Mouse (Mus musculus) MEL (cell line): ENCODE results near the gene Gm20388. TPM values are rescaled to one million over a fixed set of nuclear protein-coding genes. Genes with fewer than 3 reads are reported as not detected.

ENCODE experiments used
- DNase-seq: peaks from one replicate; pipeline ENCODE4 v3.0.0; 2011; ENCODE audit warnings: low read depth, low spot score
- H3K27ac ChIP-seq: 2 replicates; pipeline ENCODE4 v1.5.1; 2012; ENCODE audit warnings: low read depth, mild to moderate bottlenecking, control low read depth, low read length, moderate library complexity; ENCODE audit not compliant: control insufficient read depth
- H3K27me3 ChIP-seq, 2 experiments: fragments of 150-350 bp in 1 of 2; sonication (generic) in 1 of 2; 2 replicates each; pipeline ENCODE4 v1.6.1; 2012; ENCODE audit warnings: low read length in 2 of 2, mild to moderate bottlenecking in 2 of 2, improper control_type of control experiment in 1 of 2, moderate library complexity in 1 of 2; ENCODE audit not compliant: insufficient read depth in 2 of 2, control insufficient read depth in 1 of 2
- H3K36me3 ChIP-seq, 2 experiments: 2 replicates each; pipeline ENCODE4 v1.6.1; 2012 to 2014; ENCODE audit warnings: low read length in 2 of 2, improper control_type of control experiment in 1 of 2, inconsistent platforms in 1 of 2, mild to moderate bottlenecking in 1 of 2; ENCODE audit not compliant: insufficient read depth in 2 of 2, control insufficient read depth in 1 of 2
- H3K4me1 ChIP-seq, 2 experiments: fragments of 150-350 bp in 1 of 2; sonication (generic) in 1 of 2; 2 replicates each; pipeline ENCODE4 v1.6.1; 2012; ENCODE audit warnings: low read length in 2 of 2, improper control_type of control experiment in 1 of 2, mild to moderate bottlenecking in 1 of 2; ENCODE audit not compliant: insufficient read depth in 2 of 2, control insufficient read depth in 1 of 2
- H3K4me3 ChIP-seq, 2 experiments: fragments of 150-350 bp in 1 of 2; sonication (generic) in 1 of 2; 2 replicates each; pipeline ENCODE4 v1.5.1; 2012; ENCODE audit warnings: low read depth in 2 of 2, low read length in 2 of 2, mild to moderate bottlenecking in 2 of 2, moderate library complexity in 2 of 2, control low read depth in 1 of 2, improper control_type of control experiment in 1 of 2; ENCODE audit not compliant: control insufficient read depth in 1 of 2, insufficient read depth in 1 of 2
- H3K79me2 ChIP-seq: 2 replicates; pipeline ENCODE4 v1.6.1; 2012; ENCODE audit warnings: mild to moderate bottlenecking, low read length, moderate library complexity; ENCODE audit not compliant: control insufficient read depth, poor library complexity, insufficient read depth
- H3K9ac ChIP-seq: 2 replicates; pipeline ENCODE4 v1.6.1; 2012; ENCODE audit warnings: low read depth, mild to moderate bottlenecking, control low read depth, low read length, moderate library complexity; ENCODE audit not compliant: control insufficient read depth, poor library complexity, severe bottlenecking
- H3K9me3 ChIP-seq: fragments of 150-350 bp; sonication (generic); replicated peaks from 2 replicates; pipeline ENCODE4 v1.6.1; 2012; ENCODE audit warnings: mild to moderate bottlenecking, low read length, improper control_type of control experiment, moderate library complexity; ENCODE audit not compliant: insufficient read depth
- CHD1 ChIP-seq: IDR thresholded peaks from 2 replicates; pipeline ENCODE4 v1.6.1; 2012; ENCODE audit warnings: low read depth, mild to moderate bottlenecking, inconsistent platforms, low read length, improper control_type of control experiment
- CTCF ChIP-seq, 3 experiments: IDR thresholded peaks in 2 of 3; conservative IDR thresholded peaks in 1 of 3; 2 replicates each; pipeline ENCODE4 v1.5.1; 2011 to 2012; ENCODE audit warnings: low read length in 3 of 3, low read depth in 2 of 3, mild to moderate bottlenecking in 2 of 3, improper control_type of control experiment in 1 of 3, inconsistent platforms in 1 of 3, mixed read lengths in 1 of 3, moderate library complexity in 1 of 3; ENCODE audit not compliant: control insufficient read depth in 1 of 3, insufficient read depth in 1 of 3, poor library complexity in 1 of 3, severe bottlenecking in 1 of 3
- EP300 ChIP-seq, 2 experiments: IDR thresholded peaks; 2 replicates each; pipeline ENCODE4 v1.6.1; 2011; ENCODE audit warnings: improper control_type of control experiment in 2 of 2, low read length in 2 of 2, low read depth in 1 of 2, mild to moderate bottlenecking in 1 of 2
- ETS1 ChIP-seq: IDR thresholded peaks from 2 replicates; pipeline ENCODE4 v1.6.1; 2012; ENCODE audit warnings: low read depth, mild to moderate bottlenecking, inconsistent platforms, low read length, improper control_type of control experiment, moderate library complexity
- HCFC1 ChIP-seq: IDR thresholded peaks from 2 replicates; pipeline ENCODE4 v1.6.1; 2012; ENCODE audit warnings: low read depth, mild to moderate bottlenecking, inconsistent platforms, low read length, improper control_type of control experiment, moderate library complexity
- JUND ChIP-seq: IDR thresholded peaks from 2 replicates; pipeline ENCODE4 v1.6.1; 2011; ENCODE audit warnings: low read depth, mild to moderate bottlenecking, improper control_type of control experiment, low read length
- MAFK ChIP-seq: IDR thresholded peaks from 2 replicates; pipeline ENCODE4 v1.6.1; 2011; ENCODE audit warnings: low read depth, mild to moderate bottlenecking, low read length, improper control_type of control experiment, borderline replicate concordance
- MAX ChIP-seq: IDR thresholded peaks from 2 replicates; pipeline ENCODE4 v1.6.1; 2011; ENCODE audit warnings: low read length, improper control_type of control experiment
- MAZ ChIP-seq: IDR thresholded peaks from 2 replicates; pipeline ENCODE4 v1.6.1; 2012; ENCODE audit warnings: low read depth, mild to moderate bottlenecking, inconsistent platforms, low read length, improper control_type of control experiment
- MXI1 ChIP-seq: IDR thresholded peaks from 2 replicates; pipeline ENCODE4 v1.6.1; 2011; ENCODE audit warnings: mild to moderate bottlenecking, low read depth, low read length, improper control_type of control experiment
- POLR2AphosphoS2 ChIP-seq: IDR thresholded peaks from 2 replicates; pipeline ENCODE4 v1.6.1; 2011; ENCODE audit warnings: low read length, improper control_type of control experiment
- RAD21 ChIP-seq: IDR thresholded peaks from 2 replicates; pipeline ENCODE4 v1.6.1; 2011; ENCODE audit warnings: mild to moderate bottlenecking, low read depth, low read length, improper control_type of control experiment
- RCOR1 ChIP-seq: IDR thresholded peaks from 2 replicates; pipeline ENCODE4 v1.6.1; 2012; ENCODE audit warnings: low read depth, mild to moderate bottlenecking, inconsistent platforms, low read length, improper control_type of control experiment
- SIN3A ChIP-seq: IDR thresholded peaks from 2 replicates; pipeline ENCODE4 v1.6.1; 2012; ENCODE audit warnings: low read length, improper control_type of control experiment, inconsistent platforms
- TAL1 ChIP-seq: IDR thresholded peaks from 2 replicates; pipeline ENCODE4 v1.6.1; 2012; ENCODE audit warnings: mild to moderate bottlenecking, inconsistent platforms, low read length, moderate library complexity, mixed read lengths
- TBP ChIP-seq: IDR thresholded peaks from 2 replicates; pipeline ENCODE4 v1.8.0; 2011; ENCODE audit warnings: low read depth, low read length, improper control_type of control experiment
- UBTF ChIP-seq: IDR thresholded peaks from 2 replicates; pipeline ENCODE4 v1.6.1; 2012; ENCODE audit warnings: low read depth, mild to moderate bottlenecking, inconsistent platforms, low read length, improper control_type of control experiment, moderate library complexity, borderline replicate concordance; ENCODE audit not compliant: insufficient read depth
- USF1 ChIP-seq: IDR thresholded peaks from 2 replicates; pipeline ENCODE4 v1.6.1; 2014; ENCODE audit warnings: low read depth, mild to moderate bottlenecking, inconsistent platforms, low read length, improper control_type of control experiment, moderate library complexity
- USF2 ChIP-seq, 2 experiments: IDR thresholded peaks; 2 replicates each; pipeline ENCODE4 v1.6.1; 2011 to 2012; ENCODE audit warnings: improper control_type of control experiment in 2 of 2, low read length in 2 of 2, borderline replicate concordance in 1 of 2, inconsistent platforms in 1 of 2, low read depth in 1 of 2, mild to moderate bottlenecking in 1 of 2; ENCODE audit not compliant: insufficient read depth in 1 of 2
- ZC3H11A ChIP-seq: IDR thresholded peaks from 2 replicates; pipeline ENCODE4 v1.6.1; 2012; ENCODE audit warnings: low read depth, mild to moderate bottlenecking, inconsistent platforms, low read length, improper control_type of control experiment
- polyA plus RNA-seq, 2 experiments: library from polyadenylated mRNA; stranded (reverse) in 1 of 2; unstranded in 1 of 2; fragments of >175 nt in 1 of 2; fragments of >200 nt in 1 of 2; gene quantifications; 2 replicates each; pipeline versions ENCODE4 v1.2.1 to v1.2.4; 2012; ENCODE audit warnings: low replicate concordance in 2 of 2, low read depth in 1 of 2; ENCODE audit not compliant: insufficient read length in 2 of 2, insufficient read depth in 1 of 2, missing spikeins in 1 of 2
- total RNA-seq: library from RNA; depleted of rRNA; stranded (reverse); fragments of 300-350 nt; gene quantifications from 2 replicates; pipeline ENCODE4 v1.2.3, GENCODE M21; 2012

The Gm20388 gene
- total and polyA plus RNA-seq, 3 experiments, result 11.1 to 17.8 TPM; not detected in 1

- TF ChIP-seq CTCF (IDR thresholded peaks at IDR 0.05 in 2 of 3, conservative IDR thresholded peaks at IDR 0.05 in 1 of 3; ENCODE audit: control insufficient read depth in 1 of 3, insufficient read depth in 1 of 3, low read depth in 2 of 3, low read length in 3 of 3, poor library complexity in 1 of 3, severe bottlenecking in 1 of 3) (no peak), TAL1 (no peak), MAZ (no peak), MXI1 (no peak), EP300 (IDR thresholded peaks at IDR 0.05; ENCODE audit: low read depth in 1 of 2, low read length in 2 of 2) (no peak), USF1 (no peak), ZC3H11A (no peak), SIN3A (no peak), TBP (no peak), CHD1 (no peak), MAX (no peak), HCFC1 (no peak), RAD21 (no peak), UBTF (no peak), ETS1 (no peak), JUND (no peak), POLR2AphosphoS2 (no peak), USF2 (IDR thresholded peaks at IDR 0.05; ENCODE audit: borderline replicate concordance in 1 of 2, insufficient read depth in 1 of 2, low read depth in 1 of 2, low read length in 2 of 2) (no peak), RCOR1 (no peak)
- Histone ChIP-seq H3K9me3 (no peaks in the 10 kb centered on the region), H3K9ac (no peak overlapping the region), H3K27me3 (no peaks in the 10 kb centered on the region), H3K4me3 (no peak overlapping the region), H3K36me3 (no peaks in the 10 kb centered on the region), H3K79me2 (no peaks in the 10 kb centered on the region), H3K4me1 (no peaks in the 10 kb centered on the region), H3K27ac (no peak overlapping the region)
- DNase-seq, result no peak
Measured at GRCm38 (mm10) chr8:124106328-124107195, 4195.9 kb downstream of the Gm20388 start.

- Histone ChIP-seq H3K27me3 (no peaks in the 10 kb centered on the region), H3K9ac (no peak overlapping the region), H3K9me3 (no peaks in the 10 kb centered on the region), H3K27ac (no peak overlapping the region), H3K4me1 (no peaks in the 10 kb centered on the region), H3K79me2 (no peaks in the 10 kb centered on the region), H3K4me3 (no peak overlapping the region), H3K36me3 (no peaks in the 10 kb centered on the region)
- no peak for DNase-seq
- no peak for TF ChIP-seq MAZ
- no peak for TF ChIP-seq MAFK
Measured at GRCm38 (mm10) chr8:124113108-124113507, 4202.5 kb downstream of the Gm20388 start.
